Mouse (Mus musculus): Measurements from ENCODE around the gene Olfr1048. TPM values are rescaled to one million over a fixed set of nuclear protein-coding genes. Genes with fewer than 3 reads are reported as not detected.
"Not testable (repeated sequence)": the region's sequence is repeated elsewhere in the genome, so short reads cannot be mapped to it uniquely, and the experiment has no call there.

Gene Olfr1048
- not detected for polyA plus RNA-seq (2017; shearing (Covaris generic))

DNA sequence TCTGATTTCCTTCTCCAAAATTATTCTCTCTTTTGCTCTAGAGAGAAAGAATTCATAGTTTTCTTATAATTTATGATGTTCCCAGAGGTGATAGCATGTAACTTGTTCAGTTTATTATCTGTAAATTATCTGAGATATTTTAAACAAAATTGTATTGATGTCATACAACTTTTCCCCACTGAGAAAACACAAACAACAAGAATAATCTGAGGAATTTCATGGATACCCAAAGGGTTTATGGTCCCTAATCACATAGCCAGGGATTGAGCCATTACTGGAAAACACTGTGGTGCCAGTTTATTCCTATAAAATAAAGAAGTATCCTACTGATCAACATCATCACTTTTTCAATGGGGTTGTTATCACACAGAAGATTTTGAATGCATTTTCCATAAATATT lies at the start of gene Olfr1048:
Olfr1048 (minus strand) TSS at position 101 of the 400 bp plus-strand sequence.
- ATAC-seq = no peak

DNA sequence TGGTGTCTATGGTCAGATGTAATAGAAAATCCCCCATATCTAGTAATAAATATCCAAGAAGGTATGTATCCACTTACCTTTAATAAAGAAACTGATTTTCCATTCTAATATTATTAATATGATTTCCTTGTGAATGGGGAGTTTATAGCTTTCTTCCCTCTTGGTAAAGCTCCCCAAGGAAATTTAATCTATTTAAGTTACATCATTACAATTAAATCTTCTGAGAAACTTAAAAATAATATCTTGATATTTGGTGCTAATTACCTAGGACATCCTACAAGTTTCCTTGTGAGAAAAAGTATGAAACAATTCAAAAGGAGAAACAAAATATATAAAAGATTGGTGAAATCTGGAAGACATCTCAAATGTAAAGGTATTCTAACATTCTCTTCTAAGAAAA lies 38.9 kb upstream of the Olfr1048 start, which contains the start of gene Olfr1051:
Olfr1051 (minus strand) TSS at position 101 of the 400 bp plus-strand sequence.
- not testable (repeated sequence) for ATAC-seq

DNA sequence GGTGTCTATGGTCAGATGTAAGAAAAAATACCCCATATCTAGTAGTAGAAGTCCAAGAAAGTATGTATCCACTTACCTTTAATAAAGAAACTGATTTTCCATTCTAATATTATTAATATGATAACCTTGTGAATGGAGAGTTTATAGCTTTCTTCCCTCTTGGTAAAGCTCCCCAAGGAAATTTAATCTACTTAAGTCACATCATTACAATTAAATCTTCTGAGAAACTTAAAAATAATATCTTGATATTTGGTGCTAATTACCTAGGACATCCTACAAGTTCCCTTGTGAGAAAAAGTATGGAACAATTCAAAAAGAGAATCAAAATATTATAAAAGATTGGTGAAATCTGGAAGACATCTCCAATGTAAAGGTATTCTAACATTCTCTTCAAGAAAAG lies 18.1 kb upstream of the Olfr1048 start, which contains the start of gene Olfr1049:
Olfr1049 (minus strand) TSS at position 101 of the 400 bp plus-strand sequence.
- not testable (repeated sequence) for ATAC-seq

DNA sequence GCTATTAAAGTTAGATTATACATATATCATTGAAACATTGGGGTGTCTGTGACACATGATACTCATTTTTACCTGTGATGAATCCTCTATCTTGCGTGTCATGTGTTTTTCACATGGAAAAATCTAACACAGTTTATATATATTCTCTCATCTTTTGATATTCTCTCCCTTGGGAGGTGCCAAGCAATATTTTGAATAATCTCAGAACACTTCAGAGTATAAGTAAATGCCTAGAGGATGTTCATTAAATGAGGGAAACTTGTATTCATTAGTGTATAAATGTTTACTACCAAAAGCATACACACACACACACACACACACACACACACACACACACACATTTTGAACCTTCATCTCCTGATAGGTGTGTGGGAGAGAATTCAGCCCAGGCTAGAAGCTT lies 8.8 kb downstream of the Olfr1048 start, which contains the start of gene Olfr1047:
Olfr1047 (minus strand) TSS at position 101 of the 400 bp plus-strand sequence.
- no peak for ATAC-seq

DNA sequence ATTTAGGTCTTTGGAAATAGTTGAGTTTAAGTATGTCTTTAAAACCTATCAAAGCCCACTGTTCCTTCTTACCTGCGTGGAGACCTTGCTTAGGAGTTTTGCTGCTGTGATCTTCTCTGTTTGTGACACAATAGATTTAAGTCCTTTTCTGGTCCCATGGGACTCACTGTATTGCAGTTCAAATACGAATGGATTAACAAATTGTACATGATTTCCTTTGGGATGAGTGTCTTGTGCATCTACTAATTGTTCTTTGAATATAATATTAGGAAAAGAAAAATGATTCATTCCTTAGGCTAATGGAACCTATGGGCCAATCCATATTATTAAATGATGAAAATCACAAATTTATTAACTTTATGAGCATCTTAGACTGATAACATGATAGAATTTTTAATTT lies 20.9 kb downstream of the Olfr1048 start, which contains the start of gene Olfr1046:
Olfr1046 (minus strand) TSS at position 101 of the 400 bp plus-strand sequence.
- ATAC-seq = no peak

DNA sequence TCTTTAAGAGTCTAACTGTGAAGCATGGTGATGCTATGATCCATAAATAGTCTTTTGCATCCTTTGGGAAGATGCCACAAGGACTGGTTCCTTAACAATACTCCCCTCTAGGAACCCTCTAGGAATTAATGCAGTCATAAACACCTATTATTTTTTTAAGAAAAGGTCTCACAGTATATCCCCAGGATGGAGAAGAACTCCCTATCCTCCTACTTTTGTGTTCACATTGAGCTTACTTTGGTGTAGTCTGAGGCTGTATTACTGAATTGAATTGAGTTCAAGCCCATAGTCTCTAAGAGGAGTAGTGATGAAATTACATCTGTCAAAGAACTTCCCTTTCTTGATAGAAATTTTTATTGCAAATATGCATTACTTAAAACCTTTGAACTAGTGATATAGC lies 37.2 kb downstream of the Olfr1048 start, which contains the start of gene Olfr1045:
Olfr1045 (minus strand) TSS at position 101 of the 400 bp plus-strand sequence.
- no peak for ATAC-seq

DNA sequence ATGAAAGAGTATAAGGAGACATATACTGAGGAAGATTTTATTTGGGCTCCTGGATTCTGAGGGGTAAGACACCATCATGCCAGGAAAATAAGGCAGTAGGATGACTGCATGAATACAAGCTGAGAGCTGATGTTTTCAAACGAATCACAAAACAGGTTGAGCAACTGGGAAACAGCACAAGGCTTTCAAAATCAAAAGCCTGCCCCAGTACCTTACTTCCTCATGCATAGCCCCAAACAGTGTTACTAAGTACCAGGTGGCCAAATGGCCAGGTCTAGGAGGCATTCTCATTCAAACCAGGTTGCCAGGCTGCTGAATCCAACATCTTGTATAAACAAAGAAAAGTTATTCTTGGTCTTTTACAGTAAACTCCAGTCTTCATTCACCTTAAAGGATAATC lies 44.2 kb downstream of the Olfr1048 start:
- no peak for ATAC-seq

DNA sequence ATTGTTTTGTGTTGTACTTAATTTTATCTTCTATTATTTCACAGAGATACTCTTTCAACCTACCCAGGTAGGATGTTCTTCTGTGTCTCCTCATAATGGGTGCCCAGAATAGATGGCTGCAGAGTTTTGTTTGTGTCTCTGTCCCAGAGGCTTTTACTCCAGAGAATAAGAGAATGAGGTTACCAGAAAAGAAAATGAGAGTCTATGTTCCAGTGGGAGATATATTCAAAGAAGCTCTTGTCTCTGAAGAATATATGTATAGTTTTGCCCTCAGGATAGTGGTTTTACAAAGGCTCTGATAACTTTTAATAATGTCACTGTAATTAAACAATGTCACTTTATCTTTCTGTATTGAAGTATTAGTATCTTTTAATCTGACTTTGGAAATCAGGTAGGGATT lies 54.5 kb downstream of the Olfr1048 start, which contains the start of gene Olfr52:
Olfr52 (minus strand) TSS at position 101 of the 400 bp plus-strand sequence.
- ATAC-seq = no peak

Other genes starting within 250 kb of the Olfr1048 start
- not detected for gene Olfr1031, start 250.0 kb downstream of the Olfr1048 start, polyA plus RNA-seq (2017; shearing (Covaris generic))
- not detected for gene Olfr1032, start 234.7 kb downstream of the Olfr1048 start, polyA plus RNA-seq (2017; shearing (Covaris generic))
- gene Olfr1033, start 219.7 kb downstream of the Olfr1048 start, polyA plus RNA-seq (2017; shearing (Covaris generic)) = 1 to 10 TPM in 1 of 3 experiments, not detected in 2; 1.2 TPM
- gene Olfr1034, start 194.4 kb downstream of the Olfr1048 start, polyA plus RNA-seq (2017; shearing (Covaris generic)) = not detected
- not detected for gene Olfr1036, start 166.3 kb downstream of the Olfr1048 start, polyA plus RNA-seq (2017; shearing (Covaris generic))
- gene Olfr1037, start 152.9 kb downstream of the Olfr1048 start, polyA plus RNA-seq (2017; shearing (Covaris generic)) = not detected
- not detected for gene Olfr1039, start 104.4 kb downstream of the Olfr1048 start, polyA plus RNA-seq (2017; shearing (Covaris generic))
- gene Olfr1040, start 93.6 kb downstream of the Olfr1048 start, polyA plus RNA-seq (2017; shearing (Covaris generic)) = not detected
- not detected for gene Olfr1042, start 78.5 kb downstream of the Olfr1048 start, polyA plus RNA-seq (2017; shearing (Covaris generic))
- not detected for gene Olfr1043, start 72.8 kb downstream of the Olfr1048 start, polyA plus RNA-seq (2017; shearing (Covaris generic))
- gene Olfr1044, start 62.5 kb downstream of the Olfr1048 start, polyA plus RNA-seq (2017; shearing (Covaris generic)) = not detected
- not detected for gene Olfr52, start 54.6 kb downstream of the Olfr1048 start, polyA plus RNA-seq (2017; shearing (Covaris generic))
- not detected for gene Olfr1045, start 37.3 kb downstream of the Olfr1048 start, polyA plus RNA-seq (2017; shearing (Covaris generic))
- gene Olfr1046, start 21.0 kb downstream of the Olfr1048 start, polyA plus RNA-seq (2017; shearing (Covaris generic)) = not detected
- gene Olfr1047, start 8.9 kb downstream of the Olfr1048 start, polyA plus RNA-seq (2017; shearing (Covaris generic)) = not detected
- gene Olfr1049, start 18.0 kb upstream of the Olfr1048 start, polyA plus RNA-seq (2017; shearing (Covaris generic)) = not detected
- not detected for gene Olfr1051, start 38.8 kb upstream of the Olfr1048 start, polyA plus RNA-seq (2017; shearing (Covaris generic))
- gene Olfr1052, start 52.2 kb upstream of the Olfr1048 start, polyA plus RNA-seq (2017; shearing (Covaris generic)) = under 1 TPM in 1 of 3 experiments, not detected in 2; 0.21 TPM
- not detected for gene Olfr1053, start 75.0 kb upstream of the Olfr1048 start, polyA plus RNA-seq (2017; shearing (Covaris generic))
- not detected for gene Olfr1054, start 95.1 kb upstream of the Olfr1048 start, polyA plus RNA-seq (2017; shearing (Covaris generic))
- gene Olfr1055, start 110.0 kb upstream of the Olfr1048 start, polyA plus RNA-seq (2017; shearing (Covaris generic)) = not detected
- not detected for gene Olfr1056, start 122.2 kb upstream of the Olfr1048 start, polyA plus RNA-seq (2017; shearing (Covaris generic))
- not detected for gene Olfr1057, start 138.1 kb upstream of the Olfr1048 start, polyA plus RNA-seq (2017; shearing (Covaris generic))
- gene Olfr1058, start 148.3 kb upstream of the Olfr1048 start, polyA plus RNA-seq (2017; shearing (Covaris generic)) = not detected
- gene Olfr1061, start 173.8 kb upstream of the Olfr1048 start, polyA plus RNA-seq (2017; shearing (Covaris generic)) = not detected
- gene Olfr1062, start 186.5 kb upstream of the Olfr1048 start, polyA plus RNA-seq (2017; shearing (Covaris generic)) = not detected
- gene Olfr1065, start 210.3 kb upstream of the Olfr1048 start, polyA plus RNA-seq (2017; shearing (Covaris generic)) = not detected
- not detected for gene Olfr1066, start 216.0 kb upstream of the Olfr1048 start, polyA plus RNA-seq (2017; shearing (Covaris generic))
- gene Olfr228, start 247.1 kb upstream of the Olfr1048 start, polyA plus RNA-seq (2017; shearing (Covaris generic)) = not detected

Measured in inflammation-experienced regulatory T-cells, adult 6 months (primary cell).